Mouse (Mus musculus) limb, embryonic 14.5 days (tissue): ENCODE measurements at regions not wholly inside any gene's neighbourhood (a gene's known extent, or its start where the extent isn't known, plus 50 kb on each side); places are given as distances from the start of the nearest gene placed in this dataset.
A peak's percentile ranks its signal among the peaks of the same experiment; 100 is the strongest.

Experiments used
- ATAC-seq: fragments of 200-750 bp; cut with Nextera tagmentation; 2 replicates; pipeline ENCODE4 v1.8.0; 2017; ENCODE audit warnings: low read depth, moderate number of reproducible peaks, moderate TSS enrichment; ENCODE audit not compliant: low FRiP score
- DNase-seq: peaks from one replicate; pipeline ENCODE4 v3.0.0-alpha.2; 2015; ENCODE audit warnings: low spot score
- H3K27ac ChIP-seq: fragments of 300-500 bp; sonication (generic); replicated peaks from 2 replicates; pipeline ENCODE4 v1.5.1; 2014; ENCODE audit warnings: low read depth, mild to moderate bottlenecking, low read length, moderate library complexity, mixed read lengths
- H3K27me3 ChIP-seq: fragments of 300-500 bp; sonication (generic); 2 replicates; pipeline ENCODE4 v1.6.1; 2014; ENCODE audit warnings: low read length, mixed read lengths; ENCODE audit not compliant: control insufficient read depth, insufficient read depth
- H3K36me3 ChIP-seq: fragments of 300-500 bp; sonication (generic); 2 replicates; pipeline ENCODE4 v1.6.1; 2014; ENCODE audit warnings: mild to moderate bottlenecking, low read length, moderate library complexity, mixed read lengths; ENCODE audit not compliant: control insufficient read depth, insufficient read depth
- H3K4me1 ChIP-seq: fragments of 300-500 bp; sonication (generic); 2 replicates; pipeline ENCODE4 v1.6.1; 2014; ENCODE audit warnings: antibody characterized with exemption, low read length, mixed read lengths; ENCODE audit not compliant: control insufficient read depth, insufficient read depth
- H3K4me2 ChIP-seq: fragments of 300-500 bp; sonication (generic); replicated peaks from 2 replicates; pipeline ENCODE4 v1.6.1; 2014; ENCODE audit warnings: low read depth, mild to moderate bottlenecking, low read length, moderate library complexity; ENCODE audit not compliant: severe bottlenecking
- H3K4me3 ChIP-seq: fragments of 300-500 bp; sonication (generic); replicated peaks from 2 replicates; pipeline ENCODE4 v1.5.1; 2014; ENCODE audit warnings: low read length
- H3K9ac ChIP-seq: fragments of 300-500 bp; sonication (generic); 2 replicates; pipeline ENCODE4 v1.6.1; 2014; ENCODE audit warnings: mild to moderate bottlenecking, low read depth, low read length, moderate library complexity; ENCODE audit not compliant: severe bottlenecking
- H3K9me3 ChIP-seq: fragments of 300-500 bp; sonication (generic); 2 replicates; pipeline ENCODE4 v1.6.1; 2016; ENCODE audit warnings: low read length; ENCODE audit not compliant: control insufficient read depth
- POLR2A ChIP-seq: fragments of 200-500 bp; IDR thresholded peaks from 2 replicates; pipeline ENCODE4 v1.8.0; 2012; ENCODE audit warnings: inconsistent platforms, mild to moderate bottlenecking, moderate library complexity, borderline replicate concordance; ENCODE audit not compliant: insufficient read depth, insufficient read length; ENCODE audit errors: extremely low read depth
- WGBS: fragments of 180-500 bp; shearing (Covaris S2); extraction: QIAGEN DNeasy Blood & Tissue Kit; methylation state at CpG from one replicate; pipeline ENCODE4 v1.1.7; 2014; 5-methylcytosine and 5-hydroxymethylcytosine counted together

- no peaks in the 10 kb centered on the region for H3K4me1 ChIP-seq
- no peak overlapping the region for H3K9ac ChIP-seq
- no peaks in the 10 kb centered on the region for H3K9me3 ChIP-seq
- WGBS: 51% methylated on average over 4 of the region's 4 CpGs
- H3K27ac ChIP-seq: no peak overlapping the region
- H3K4me3 ChIP-seq: no peak overlapping the region
- DNase-seq (no peak), ATAC-seq (no peak)
- no peak overlapping the region for H3K4me2 ChIP-seq
- H3K36me3 ChIP-seq: no peaks in the 10 kb centered on the region
- H3K27me3 ChIP-seq: no peaks in the 10 kb centered on the region
- no peak for TF ChIP-seq POLR2A
These were observed 592.3 kb downstream of the Serpinb8 start for GRCm38 (mm10) chr1:108182168-108182539.

GRCm38 (mm10) chr1:108224047-108224446 lies 634.2 kb downstream of the Serpinb8 start:
- no peaks in the 10 kb centered on the region for H3K36me3 ChIP-seq
- WGBS: 63% methylated on average over 1 of the region's 1 CpGs
- H3K4me1 ChIP-seq: no peaks in the 10 kb centered on the region
- no peak overlapping the region for H3K4me2 ChIP-seq
- DNase-seq (peak; percentile 34), ATAC-seq (no peak)
- no peaks in the 10 kb centered on the region for H3K27me3 ChIP-seq
- H3K9me3 ChIP-seq: no peaks in the 10 kb centered on the region
- no peak overlapping the region for H3K4me3 ChIP-seq
- H3K27ac ChIP-seq: no peak overlapping the region
- TF ChIP-seq POLR2A: no peak
- H3K9ac ChIP-seq: no peak overlapping the region

- no peak overlapping the region for H3K4me2 ChIP-seq
- H3K4me3 ChIP-seq: no peak overlapping the region
- no peaks in the 10 kb centered on the region for H3K9me3 ChIP-seq
- no peak overlapping the region for H3K9ac ChIP-seq
- DNase-seq (no peak), ATAC-seq (no peak)
- H3K27ac ChIP-seq: no peak overlapping the region
- H3K36me3 ChIP-seq: no peaks in the 10 kb centered on the region
- H3K4me1 ChIP-seq: no peaks in the 10 kb centered on the region
- H3K27me3 ChIP-seq: no peaks in the 10 kb centered on the region
- no peak for TF ChIP-seq POLR2A
These were observed 650.3 kb downstream of the Serpinb8 start for GRCm38 (mm10) chr1:108240152-108240551.

- Histone ChIP-seq H3K4me1 (no peaks in the 10 kb centered on the region), H3K9me3 (no peaks in the 10 kb centered on the region), H3K27me3 (no peaks in the 10 kb centered on the region), H3K36me3 (no peaks in the 10 kb centered on the region), H3K9ac (no peak overlapping the region), H3K4me3 (no peak overlapping the region), H3K27ac (no peak overlapping the region), H3K4me2 (no peak overlapping the region)
- ATAC-seq (no peak), DNase-seq (no peak)
- WGBS: 82% methylated on average over 3 of the region's 3 CpGs
- TF ChIP-seq POLR2A: no peak
These were observed 665.3 kb downstream of the Serpinb8 start for GRCm38 (mm10) chr1:108255147-108255546.

- no peaks in the 10 kb centered on the region for H3K9me3 ChIP-seq
- H3K4me3 ChIP-seq: no peak overlapping the region
- no peaks in the 10 kb centered on the region for H3K27me3 ChIP-seq
These were observed 669.5 kb downstream of the Serpinb8 start for GRCm38 (mm10) chr1:108259355-108259754.

GRCm38 (mm10) chr1:108282099-108282498 lies 692.3 kb downstream of the Serpinb8 start:
- H3K4me3 ChIP-seq: no peak overlapping the region
- H3K4me1 ChIP-seq: 0 out of 2 replicates have a peak, but pooled peaks cover 2% of the 10 kb centered on the region
- no peak overlapping the region for H3K27ac ChIP-seq
- WGBS: 26% methylated on average over 5 of the region's 5 CpGs
- no peaks in the 10 kb centered on the region for H3K27me3 ChIP-seq
- H3K36me3 ChIP-seq: no peaks in the 10 kb centered on the region
- H3K9me3 ChIP-seq: no peaks in the 10 kb centered on the region
- no peak for TF ChIP-seq POLR2A
- H3K4me2 ChIP-seq: no peak overlapping the region
- DNase-seq (peak; percentile 22), ATAC-seq (no peak)
- H3K9ac ChIP-seq: no peak overlapping the region

More at GRCm38 (mm10) chr1:108259355-108259754, 669.5 kb downstream of the Serpinb8 start:
- ATAC-seq: no peak; the same call in 1 of the 2 replicates
- TF ChIP-seq POLR2A: no peak
- no peak overlapping the region for H3K9ac ChIP-seq
- DNase-seq: no peak
- H3K36me3 ChIP-seq: no peaks in the 10 kb centered on the region
- no peak overlapping the region for H3K4me2 ChIP-seq
- no peak overlapping the region for H3K27ac ChIP-seq
- no peaks in the 10 kb centered on the region for H3K4me1 ChIP-seq
